Mouse (Mus musculus): ENCODE results near the gene Fmod.

DNA sequence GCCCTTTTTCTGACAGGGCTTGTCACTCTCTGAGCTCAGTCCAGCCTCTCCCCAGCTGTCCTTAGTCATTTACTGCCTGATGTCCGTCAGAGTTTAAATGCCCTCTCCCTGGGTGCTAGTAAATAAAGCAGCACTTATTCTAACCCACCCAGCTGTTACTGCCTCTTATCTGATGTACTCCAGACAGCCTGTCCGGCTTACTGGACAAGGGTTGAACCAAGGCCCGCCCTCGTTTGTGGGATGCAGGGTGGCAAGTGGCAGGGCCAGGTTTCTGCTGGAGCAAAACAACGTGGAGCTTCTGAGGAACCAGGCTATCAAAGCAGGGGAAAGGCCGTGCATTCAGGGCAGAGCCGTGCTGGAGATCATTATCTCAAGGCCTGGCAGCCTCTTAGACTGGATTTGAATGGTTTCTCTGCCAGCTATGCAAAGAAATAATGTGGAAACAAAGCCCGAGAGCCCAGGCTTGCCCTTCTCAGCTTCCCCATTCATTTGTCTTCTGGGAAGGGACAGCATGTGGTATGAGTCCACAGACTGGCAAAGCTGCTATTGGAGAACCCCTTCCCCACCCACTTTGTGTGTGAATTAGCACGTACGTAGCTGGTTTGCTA, 34.5 kb downstream of the Fmod start:
- TF ChIP-seq CTCF (IDR thresholded peaks at IDR 0.05; ENCODE audit: low read depth) (no peak), EP300 (IDR thresholded peaks at IDR 0.05; ENCODE audit: low read depth) (no peak)

All from liver, embryonic 14.5 days (tissue).